Mouse (Mus musculus) forebrain, embryonic 16.5 days (tissue): ENCODE data around the gene Vdac1. TPM values are rescaled to one million over a fixed set of nuclear protein-coding genes. Genes with fewer than 3 reads are reported as not detected.
"Not testable (repeated sequence)": the region's sequence is repeated elsewhere in the genome, so short reads cannot be mapped to it uniquely, and the experiment has no call there.

ENCODE experiments used
- ATAC-seq: fragments of 200-750 bp; cut with Nextera tagmentation; 2 replicates; pipeline ENCODE4 v1.8.0; 2017; ENCODE audit warnings: mild to moderate bottlenecking, moderate library complexity
- H3K27ac ChIP-seq: fragments of 300-500 bp; sonication (generic); 2 replicates; pipeline ENCODE4 v1.5.1; 2014; ENCODE audit warnings: low read length, control low read depth
- H3K27me3 ChIP-seq: fragments of 300-500 bp; sonication (generic); replicated peaks from 2 replicates; pipeline ENCODE4 v1.6.1; 2014; ENCODE audit warnings: low read length; ENCODE audit not compliant: control insufficient read depth, insufficient read depth
- H3K36me3 ChIP-seq: fragments of 300-500 bp; sonication (generic); 2 replicates; pipeline ENCODE4 v1.6.1; 2014; ENCODE audit not compliant: control insufficient read depth, insufficient read depth
- H3K4me1 ChIP-seq: fragments of 300-500 bp; sonication (generic); replicated peaks from 2 replicates; pipeline ENCODE4 v1.6.1; 2014; ENCODE audit warnings: low read length; ENCODE audit not compliant: control insufficient read depth, insufficient read depth
- H3K4me2 ChIP-seq: fragments of 300-500 bp; sonication (generic); 2 replicates; pipeline ENCODE4 v1.6.1; 2014; ENCODE audit warnings: mild to moderate bottlenecking, low read length, control low read depth
- H3K4me3 ChIP-seq: fragments of 300-500 bp; sonication (generic); replicated peaks from 2 replicates; pipeline ENCODE4 v1.5.1; 2014; ENCODE audit warnings: mild to moderate bottlenecking, low read length, control low read depth
- H3K9ac ChIP-seq: fragments of 300-500 bp; sonication (generic); replicated peaks from 2 replicates; pipeline ENCODE4 v1.6.1; 2014; ENCODE audit warnings: low read depth, low read length, control low read depth
- H3K9me3 ChIP-seq: fragments of 300-500 bp; sonication (generic); 2 replicates; pipeline ENCODE4 v1.6.1; 2016; ENCODE audit warnings: low read length; ENCODE audit not compliant: control insufficient read depth
- WGBS: fragments of 180-500 bp; shearing (Covaris S2); extraction: QIAGEN DNeasy Blood & Tissue Kit; methylation state at CpG from one replicate; pipeline ENCODE4 v1.1.7; 2014; 5-methylcytosine and 5-hydroxymethylcytosine counted together
- polyA plus RNA-seq: library from polyadenylated mRNA; unstranded; fragments of >200 nt; fragmentation: Nextera tagmentation; extraction: Ambion mirVana; gene quantifications from 2 replicates; pipeline ENCODE4 v1.2.1, GENCODE M21; 2015

Gene Vdac1
- polyA plus RNA-seq, 1 experiment from 2014 or later = 341 TPM

DNA sequence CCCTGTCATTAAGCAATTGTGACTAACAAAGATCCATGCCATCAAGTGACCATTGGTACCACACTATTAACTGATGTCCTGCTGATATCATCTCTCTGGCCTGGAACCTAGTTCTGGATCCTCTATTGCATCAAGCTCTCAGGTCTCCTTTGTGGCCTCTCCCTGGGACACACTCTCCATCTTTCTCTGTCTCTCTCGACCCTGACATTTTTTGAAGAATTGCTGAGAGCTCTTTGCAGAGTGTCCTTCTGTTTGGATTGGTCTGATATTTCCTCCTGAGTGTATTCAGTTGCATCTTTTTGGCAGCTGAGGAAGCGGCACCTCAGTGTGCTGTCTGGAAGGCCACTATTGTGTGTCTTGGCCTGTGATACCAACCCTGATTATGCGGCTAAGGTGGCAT is 18.6 kb downstream of the Vdac1 start:
- Histone ChIP-seq H3K27me3 (no peaks in the 10 kb centered on the region), H3K36me3 (peaks cover 24% of the 10 kb centered on the region; the same call in 1 of the 2 replicates), H3K4me1 (no peaks in the 10 kb centered on the region), H3K9me3 (no peaks in the 10 kb centered on the region), H3K27ac (no peak overlapping the region), H3K9ac (no peak overlapping the region), H3K4me3 (no peak overlapping the region), H3K4me2 (no peak overlapping the region)
- 95% methylated on average over 3 of the region's 3 CpGs for WGBS
- no peak for ATAC-seq

DNA sequence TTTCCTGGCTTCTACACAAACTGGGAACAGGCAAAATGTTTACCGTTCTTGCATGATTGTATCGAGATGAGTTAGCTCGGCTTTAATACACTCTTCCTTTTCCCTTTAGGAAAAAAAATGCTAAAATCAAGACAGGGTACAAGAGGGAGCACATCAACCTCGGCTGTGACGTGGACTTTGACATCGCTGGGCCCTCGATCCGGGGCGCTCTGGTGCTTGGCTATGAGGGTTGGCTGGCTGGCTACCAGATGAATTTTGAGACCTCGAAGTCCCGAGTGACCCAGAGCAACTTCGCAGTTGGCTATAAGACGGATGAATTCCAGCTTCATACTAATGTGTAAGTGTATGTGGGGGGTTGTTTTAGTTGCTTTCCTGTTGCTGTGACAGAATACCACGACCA is 23.1 kb downstream of the Vdac1 start:
- no peak overlapping the region for H3K9ac ChIP-seq
- no peaks in the 10 kb centered on the region for H3K9me3 ChIP-seq
- H3K4me2 ChIP-seq = no peak overlapping the region
- WGBS = 92% methylated on average over 14 of the region's 14 CpGs
- peaks cover 26% of the 10 kb centered on the region for H3K36me3 ChIP-seq
- H3K27me3 ChIP-seq = no peaks in the 10 kb centered on the region
- no peak overlapping the region for H3K4me3 ChIP-seq
- no peaks in the 10 kb centered on the region for H3K4me1 ChIP-seq
- no peak overlapping the region for H3K27ac ChIP-seq
- ATAC-seq = no peak

DNA sequence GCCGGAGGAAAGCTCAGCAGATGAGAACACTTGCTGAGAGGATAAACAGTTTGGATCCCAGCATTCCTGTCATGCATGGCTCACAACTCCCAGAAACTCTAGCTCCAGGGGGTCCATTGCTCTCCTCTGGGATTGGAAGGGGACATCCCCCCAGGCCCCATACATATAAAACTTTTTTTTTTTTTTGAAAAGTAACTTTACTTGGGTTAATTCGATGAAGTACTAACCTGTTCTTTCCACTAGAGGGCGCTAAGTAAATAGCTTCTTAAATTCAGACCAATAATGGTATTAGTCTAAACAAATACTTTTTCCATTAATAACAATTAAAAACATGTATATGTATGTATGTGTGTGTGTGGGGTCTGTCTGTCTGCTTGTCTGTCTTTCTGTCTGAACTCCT is 24.0 kb downstream of the Vdac1 start:
- Histone ChIP-seq H3K27ac (no peak overlapping the region), H3K4me2 (no peak overlapping the region), H3K4me1 (no peaks in the 10 kb centered on the region), H3K36me3 (peaks cover 26% of the 10 kb centered on the region), H3K27me3 (no peaks in the 10 kb centered on the region), H3K4me3 (no peak overlapping the region), H3K9ac (no peak overlapping the region), H3K9me3 (no peaks in the 10 kb centered on the region)
- 57% methylated on average over 3 of the region's 3 CpGs for WGBS
- ATAC-seq = no peak

DNA sequence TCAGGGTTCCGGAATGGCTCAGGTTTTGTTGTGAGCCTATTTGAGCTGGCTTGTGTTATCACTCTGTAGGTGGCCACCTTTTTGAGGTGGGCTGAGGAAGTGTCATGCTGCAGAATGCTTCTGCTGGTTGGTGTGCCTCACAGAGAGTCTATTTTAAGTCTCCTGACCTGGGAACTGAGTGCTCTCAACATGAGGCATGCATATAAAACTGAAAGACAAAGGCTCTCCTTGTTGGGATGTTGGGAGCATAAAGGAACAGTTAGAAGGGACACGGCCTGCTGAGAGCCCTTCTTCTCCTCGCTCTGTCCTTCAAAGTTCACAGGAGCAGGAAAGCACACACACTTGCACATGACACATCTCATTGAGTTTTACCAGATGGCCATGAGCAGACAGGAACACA is 26.2 kb downstream of the Vdac1 start:
- Histone ChIP-seq H3K27me3 (no peaks in the 10 kb centered on the region), H3K4me1 (no peaks in the 10 kb centered on the region), H3K4me2 (no peak overlapping the region), H3K4me3 (no peak overlapping the region), H3K9ac (no peak overlapping the region), H3K27ac (no peak overlapping the region), H3K36me3 (peaks cover 29% of the 10 kb centered on the region), H3K9me3 (no peaks in the 10 kb centered on the region)
- WGBS = 85% methylated on average over 3 of the region's 3 CpGs
- no peak for ATAC-seq

DNA sequence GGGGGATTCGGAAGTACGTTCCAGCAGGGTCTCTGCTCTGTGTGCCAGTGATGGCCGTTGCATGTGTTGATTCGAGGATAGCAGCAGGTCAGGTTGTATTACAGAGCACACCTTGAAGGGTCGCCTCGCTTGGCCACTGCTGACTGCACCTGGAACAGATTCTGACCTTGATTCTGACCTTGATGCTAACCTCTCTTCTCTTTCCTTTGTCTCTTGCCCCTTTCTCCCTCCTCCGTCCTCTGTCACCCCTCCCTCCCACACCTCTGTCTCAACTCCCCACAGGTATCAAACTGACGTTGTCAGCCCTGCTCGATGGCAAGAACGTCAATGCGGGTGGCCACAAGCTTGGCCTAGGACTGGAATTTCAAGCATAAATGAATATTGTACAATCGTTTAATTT is 27.5 kb downstream of the Vdac1 start:
- no peaks in the 10 kb centered on the region for H3K27me3 ChIP-seq
- H3K9me3 ChIP-seq = no peaks in the 10 kb centered on the region
- no peaks in the 10 kb centered on the region for H3K4me1 ChIP-seq
- H3K9ac ChIP-seq = no peak overlapping the region
- H3K27ac ChIP-seq = no peak overlapping the region
- 93% methylated on average over 12 of the region's 12 CpGs for WGBS
- no peak overlapping the region for H3K4me3 ChIP-seq
- H3K4me2 ChIP-seq = no peak overlapping the region
- peaks cover 29% of the 10 kb centered on the region for H3K36me3 ChIP-seq
- ATAC-seq = no peak

DNA sequence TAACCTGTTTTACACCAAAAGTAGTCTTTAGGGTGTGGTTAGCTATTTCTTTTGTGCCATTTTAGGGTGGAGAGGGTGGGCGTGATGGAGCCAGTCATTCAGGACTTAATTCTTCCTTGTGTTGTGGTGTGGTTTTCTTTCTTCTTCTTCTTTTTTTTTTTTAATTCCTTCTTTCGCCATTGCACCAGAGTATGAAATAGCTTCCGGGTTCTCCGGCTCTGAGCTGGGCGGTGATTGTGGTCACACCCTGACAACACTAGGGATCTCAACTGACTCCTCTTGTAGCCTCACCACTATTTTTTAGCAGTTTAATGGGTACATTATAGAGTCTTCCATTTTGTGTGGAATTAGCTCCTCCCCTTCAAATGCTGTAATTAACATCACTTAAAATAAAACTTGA is 28.3 kb downstream of the Vdac1 start:
- H3K9me3 ChIP-seq, H3K9ac ChIP-seq, H3K27me3 ChIP-seq, H3K4me2 ChIP-seq, H3K4me1 ChIP-seq, H3K4me3 ChIP-seq, H3K27ac ChIP-seq, ATAC-seq: not testable (repeated sequence)
- WGBS = 99% methylated on average over 5 of the region's 5 CpGs
- H3K36me3 ChIP-seq = peaks cover 27% of the 10 kb centered on the region

DNA sequence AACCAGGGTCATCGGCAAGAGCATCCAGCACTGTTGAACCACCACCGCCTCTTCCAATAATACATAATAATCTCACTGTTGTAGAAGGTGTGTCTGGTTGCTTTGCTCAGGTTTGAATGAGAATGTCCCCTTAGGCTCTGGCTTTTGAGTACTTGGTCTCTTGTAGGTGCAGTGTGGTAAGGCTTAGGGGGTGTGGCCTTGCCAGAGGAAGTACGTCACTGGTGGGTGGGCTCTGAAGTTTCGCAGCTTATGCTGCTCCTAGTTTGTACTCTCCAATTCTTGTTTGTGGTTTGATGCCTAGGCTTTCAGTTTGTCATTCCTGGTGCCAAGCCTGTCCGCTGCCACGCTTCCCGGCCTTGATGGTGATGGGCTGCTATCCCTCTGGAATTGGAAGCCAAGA is 29.3 kb downstream of the Vdac1 start:
- no peaks in the 10 kb centered on the region for H3K4me1 ChIP-seq
- H3K9ac ChIP-seq = no peak overlapping the region
- no peak for ATAC-seq
- no peaks in the 10 kb centered on the region for H3K9me3 ChIP-seq
- H3K4me3 ChIP-seq = no peak overlapping the region
- 94% methylated on average over 7 of the region's 7 CpGs for WGBS
- H3K27ac ChIP-seq = no peak overlapping the region
- H3K27me3 ChIP-seq = no peaks in the 10 kb centered on the region
- H3K36me3 ChIP-seq = peaks cover 22% of the 10 kb centered on the region
- no peak overlapping the region for H3K4me2 ChIP-seq

DNA sequence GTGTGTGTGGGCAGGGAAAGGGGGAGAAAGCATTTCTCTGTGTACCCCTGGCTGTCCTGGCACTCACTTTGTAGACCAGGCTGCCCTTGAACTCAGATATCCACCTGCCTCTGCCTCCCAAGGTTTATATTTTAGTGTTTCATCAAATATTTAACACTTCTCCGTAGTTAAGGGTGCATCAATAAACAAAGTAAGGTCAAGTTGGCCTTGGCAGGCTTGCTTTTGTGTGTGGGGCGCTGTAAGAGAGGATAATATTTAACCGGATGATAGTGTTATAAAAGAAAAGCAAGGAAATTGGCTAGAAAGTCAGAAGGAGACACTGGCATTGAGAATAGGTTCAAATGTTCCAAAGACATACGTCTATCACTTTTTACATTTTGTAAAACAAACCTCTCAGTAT is 33.8 kb downstream of the Vdac1 start:
- no peak overlapping the region for H3K9ac ChIP-seq
- peaks cover 5% of the 10 kb centered on the region; the same call in 1 of the 2 replicates for H3K36me3 ChIP-seq
- no peak overlapping the region for H3K4me2 ChIP-seq
- H3K9me3 ChIP-seq = no peaks in the 10 kb centered on the region
- ATAC-seq = no peak
- H3K4me1 ChIP-seq = peaks cover 10% of the 10 kb centered on the region
- WGBS = 85% methylated on average over 4 of the region's 4 CpGs
- H3K27me3 ChIP-seq = no peaks in the 10 kb centered on the region
- no peak overlapping the region for H3K4me3 ChIP-seq
- H3K27ac ChIP-seq = no peak overlapping the region

DNA sequence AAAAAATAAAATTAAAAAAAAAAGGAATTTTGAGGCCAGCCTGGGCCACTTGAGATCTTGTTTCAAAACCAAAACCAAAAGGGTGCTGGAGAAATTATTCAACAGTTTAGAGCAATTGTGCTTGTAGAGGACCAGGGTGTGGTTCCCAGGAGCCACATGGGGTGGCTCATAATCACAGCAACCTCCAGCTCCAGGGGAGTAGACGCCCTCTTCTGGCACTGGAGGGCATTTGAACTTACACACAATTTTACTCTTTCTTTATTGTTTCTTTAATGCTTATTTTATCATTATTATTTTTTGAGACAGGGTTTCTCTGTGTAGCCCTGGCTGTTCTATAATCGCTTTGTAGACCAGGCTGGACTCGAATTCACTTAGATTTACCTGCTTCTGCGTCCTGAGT is 34.7 kb downstream of the Vdac1 start:
- no peak for ATAC-seq
- Histone ChIP-seq H3K4me3 (no peak overlapping the region), H3K27me3 (no peaks in the 10 kb centered on the region), H3K36me3 (peaks cover 3% of the 10 kb centered on the region; the same call in 1 of the 2 replicates), H3K4me2 (no peak overlapping the region), H3K9me3 (no peaks in the 10 kb centered on the region), H3K27ac (no peak overlapping the region), H3K9ac (no peak overlapping the region), H3K4me1 (peaks cover 10% of the 10 kb centered on the region)
- WGBS = 41% methylated on average over 4 of the region's 4 CpGs

DNA sequence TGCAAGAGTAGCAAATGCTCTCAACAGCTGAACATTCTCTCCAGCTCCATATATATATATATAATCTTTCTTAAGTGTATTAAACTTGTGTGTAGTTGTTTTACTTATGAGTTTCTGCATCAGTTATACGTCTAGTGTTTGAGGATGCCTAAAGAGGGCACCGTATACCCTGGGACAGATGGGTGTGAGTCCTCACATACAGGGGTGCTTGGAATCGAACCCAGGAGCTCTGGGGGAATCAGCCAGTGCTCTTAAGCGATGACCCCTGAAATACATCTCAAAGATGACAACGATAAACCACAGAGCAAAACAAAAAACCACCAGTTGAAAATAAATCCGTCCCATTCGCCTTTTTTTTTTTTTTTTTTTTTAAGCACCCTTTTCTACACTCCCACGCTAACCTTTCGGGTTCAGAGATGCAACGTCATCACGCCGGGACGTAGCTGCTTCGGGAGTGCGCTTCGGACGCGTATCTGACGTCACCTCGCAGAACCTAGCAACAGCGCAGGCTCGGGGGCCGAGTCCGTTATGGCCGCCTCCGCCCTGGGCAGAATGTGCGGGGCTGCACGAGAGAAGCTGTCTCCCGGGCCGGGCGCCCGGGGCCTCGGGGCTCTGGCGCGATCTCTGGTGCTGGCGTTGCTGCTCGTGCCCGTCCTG is 35.4 kb downstream of the Vdac1 start, which contains the start of gene 9530068E07Rik:
Gene 9530068E07Rik, plus strand, starts transcription at position 489 of the 657 bp plus-strand sequence.
- H3K4me3 ChIP-seq = peak within 1 kb of the TSS; percentile 90
- no peaks in the 10 kb centered on the region for H3K9me3 ChIP-seq
- peaks cover 10% of the 10 kb centered on the region for H3K4me1 ChIP-seq
- H3K9ac ChIP-seq = peak within 1 kb of the TSS; percentile 95
- H3K4me2 ChIP-seq = peak within 1 kb of the TSS; percentile 67
- WGBS = 1% methylated on average over 38 of the region's 38 CpGs
- no peaks in the 10 kb centered on the region for H3K36me3 ChIP-seq
- no peaks in the 10 kb centered on the region for H3K27me3 ChIP-seq
- peak; percentile 97 for ATAC-seq
- H3K27ac ChIP-seq = peak within 1 kb of the TSS; percentile 93
